Mouse (Mus musculus) granulocyte monocyte progenitor cell, adult 5-6 weeks (primary cell): ENCODE results near the gene Sod1. TPM values are rescaled to one million over a fixed set of nuclear protein-coding genes. Genes with fewer than 3 reads are reported as not detected.
A peak's percentile ranks its signal among the peaks of the same experiment; 100 is the strongest.
"Not testable (repeated sequence)": the region's sequence is repeated elsewhere in the genome, so short reads cannot be mapped to it uniquely, and the experiment has no call there.

ENCODE experiments used
- ATAC-seq: replicated peaks from 2 replicates; pipeline ENCODE4 v1.8.0; 2016; ENCODE audit warnings: mild to moderate bottlenecking, moderate TSS enrichment, inconsistent platforms; ENCODE audit not compliant: poor library complexity, severe bottlenecking
- total RNA-seq, 2 experiments: library from RNA; stranded (forward) in 1 of 2; stranded (reverse) in 1 of 2; fragments of 200-712, 200-1000 nt in 1 of 2; fragments of >200 nt in 1 of 2; fragmentation: Nextera tagmentation in 1 of 2; gene quantifications; 2 replicates each; pipeline ENCODE4 v1.2.3; 2014 to 2017

Gene Sod1
- total RNA-seq, 2 experiments from 2014 or later, result 651 to 762 TPM

DNA sequence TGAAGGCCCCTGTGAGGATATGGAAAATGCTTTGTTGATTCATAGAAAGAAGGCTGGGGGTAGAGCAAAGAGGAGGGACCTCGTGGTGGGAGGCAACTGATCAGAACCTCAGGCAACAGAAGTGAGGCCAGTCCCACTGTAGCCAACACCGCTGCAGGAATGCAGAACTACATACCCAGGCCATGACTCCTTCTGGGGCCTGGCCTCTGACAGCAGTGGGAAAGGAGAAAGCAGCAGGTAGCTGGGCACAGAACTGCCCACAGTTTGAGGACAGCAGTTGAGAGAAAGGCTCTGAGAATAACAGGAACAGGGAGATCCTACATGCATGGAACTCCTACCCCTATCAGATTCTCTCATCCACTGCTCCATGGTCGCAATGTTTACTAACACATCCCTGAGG lies 11.6 kb upstream of the Sod1 start:
- peak; percentile 42; the same call in 1 of the 2 replicates for ATAC-seq

DNA sequence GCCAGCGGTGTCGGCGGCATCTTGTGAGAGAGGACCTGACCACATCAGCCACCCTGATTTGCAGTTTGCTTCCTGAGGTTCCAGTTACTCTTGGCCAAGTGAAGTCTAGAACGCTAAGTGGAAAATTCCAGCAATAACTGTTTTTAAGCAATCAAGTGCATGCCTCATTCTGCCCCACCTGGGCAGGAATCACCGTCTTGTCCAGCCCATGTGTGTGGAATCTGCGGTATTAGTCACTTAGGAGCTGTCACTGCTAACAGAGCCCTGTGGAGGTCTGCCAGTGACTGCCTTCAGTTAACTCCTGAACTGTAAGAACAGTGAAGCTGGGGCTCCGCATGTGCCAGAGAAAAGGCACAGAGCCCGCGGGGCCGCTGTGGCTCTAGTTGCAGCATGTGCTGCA lies 9.8 kb upstream of the Sod1 start:
- no peak for ATAC-seq

DNA sequence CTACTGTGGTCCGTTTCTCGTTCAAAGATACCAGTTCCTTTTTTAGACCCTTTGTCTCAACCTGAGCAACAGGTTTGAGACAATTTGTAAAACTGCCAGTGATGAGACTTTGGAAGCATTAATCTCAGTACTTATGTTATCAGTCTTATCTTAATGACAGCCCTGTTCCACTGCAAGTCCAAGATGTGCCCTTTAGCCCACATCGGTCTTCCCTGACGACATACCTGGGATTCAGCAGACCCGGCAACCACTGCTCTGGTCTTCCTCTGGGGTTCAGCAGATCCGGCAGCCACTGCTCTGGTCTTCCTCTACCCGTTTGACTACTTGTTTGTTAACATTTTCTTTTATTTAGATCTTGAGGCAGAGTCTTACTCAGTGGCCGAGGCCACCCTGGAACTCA lies 8.8 kb upstream of the Sod1 start:
- ATAC-seq, result no peak

DNA sequence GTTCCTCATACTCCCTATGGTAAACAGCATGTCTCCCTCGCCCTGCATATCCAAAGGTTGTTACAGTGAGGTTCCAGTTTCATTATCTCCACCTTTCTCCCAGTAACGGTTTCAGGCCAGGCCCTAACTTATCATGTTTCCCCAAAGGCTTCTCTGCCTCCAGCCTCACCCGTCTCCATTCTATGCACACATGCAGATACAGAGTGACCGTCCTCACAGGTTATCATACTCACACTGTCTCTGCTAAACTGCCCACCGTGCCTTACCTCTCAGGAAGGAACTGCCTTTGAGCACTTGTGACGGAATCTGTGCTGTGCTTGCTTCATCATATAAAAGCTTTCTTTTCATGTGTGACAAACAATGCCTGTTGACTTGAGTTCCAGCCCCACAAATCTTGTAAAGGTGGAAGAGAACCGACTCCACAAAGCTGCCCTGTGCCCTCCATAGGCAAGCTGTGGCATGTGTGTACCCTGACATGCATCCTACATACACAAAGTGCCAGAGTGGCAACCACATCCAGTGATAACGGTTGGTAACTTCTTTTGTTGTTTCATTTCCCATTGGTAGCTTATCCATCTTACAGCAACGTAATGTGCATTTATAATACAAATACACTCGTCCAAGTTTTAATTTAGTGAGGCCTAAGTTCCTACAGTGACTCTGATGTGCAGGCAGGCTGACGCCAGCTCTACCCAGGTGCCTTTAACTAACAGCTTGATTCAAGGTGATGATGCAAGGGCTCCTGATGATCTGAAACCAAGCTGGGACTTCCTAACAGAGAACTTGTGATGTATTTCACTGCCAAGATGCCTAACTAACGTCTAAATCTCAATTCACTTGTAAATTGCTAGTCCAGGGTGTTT lies 6.8 kb upstream of the Sod1 start:
- ATAC-seq, result peak; percentile 42

DNA sequence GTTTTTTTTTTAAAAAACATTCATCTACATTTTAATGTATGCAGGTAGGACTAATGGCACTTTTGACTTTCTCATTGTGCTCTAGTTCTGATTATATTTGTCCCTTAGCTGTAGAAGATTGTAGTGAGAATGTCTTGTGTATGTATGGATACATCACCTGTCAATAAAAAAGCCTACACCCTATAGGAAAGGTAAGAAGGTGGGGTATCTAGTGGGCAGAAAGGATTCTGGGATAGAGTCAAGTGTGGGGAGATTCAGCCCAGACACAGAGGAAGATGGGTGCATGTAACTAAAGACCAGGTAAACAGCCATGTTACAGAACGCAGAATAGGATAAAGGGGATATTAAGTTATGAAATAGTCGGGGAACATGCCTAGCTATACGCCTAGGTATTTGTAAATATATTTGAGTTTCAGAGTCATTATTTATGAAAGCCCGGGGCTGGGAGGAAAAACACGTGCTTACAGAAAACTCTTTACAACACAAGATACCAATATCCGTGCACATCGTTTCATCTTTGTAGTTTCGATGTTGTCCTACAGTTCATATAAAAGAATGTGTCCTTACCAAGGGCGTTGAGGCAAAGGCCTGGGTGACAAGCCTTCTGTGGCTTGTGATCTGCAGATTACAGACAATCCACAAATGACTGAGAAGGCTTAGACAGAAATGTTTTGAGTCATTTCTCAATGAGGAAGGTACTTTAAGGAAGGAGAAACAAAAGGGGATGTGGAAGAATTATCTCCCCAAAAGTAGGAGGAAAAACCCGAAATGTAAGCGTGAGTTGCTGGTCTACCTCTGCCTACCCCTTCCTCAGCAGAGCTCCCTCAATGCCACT lies 5.6 kb upstream of the Sod1 start:
- ATAC-seq, result peak; percentile 79

DNA sequence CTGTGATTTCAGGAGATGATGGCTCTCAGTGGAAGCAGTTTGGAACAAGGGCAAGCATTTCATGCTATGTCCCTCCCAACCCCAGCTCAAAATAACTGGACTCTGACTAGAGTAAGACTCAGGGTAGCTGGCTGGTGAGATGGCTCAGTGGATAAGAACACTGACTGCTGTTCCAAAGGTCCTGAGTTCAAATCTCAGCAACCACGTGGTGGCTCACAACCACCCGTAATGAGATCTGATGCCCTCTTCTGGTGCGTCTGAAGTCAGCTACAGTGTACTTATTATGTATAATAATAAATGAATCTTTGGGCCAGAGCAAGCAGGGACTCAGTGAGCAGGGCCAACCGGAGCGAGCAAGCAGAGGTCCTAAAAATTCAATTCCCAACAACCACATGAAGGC lies 4.7 kb upstream of the Sod1 start:
- ATAC-seq, result not testable (repeated sequence)

DNA sequence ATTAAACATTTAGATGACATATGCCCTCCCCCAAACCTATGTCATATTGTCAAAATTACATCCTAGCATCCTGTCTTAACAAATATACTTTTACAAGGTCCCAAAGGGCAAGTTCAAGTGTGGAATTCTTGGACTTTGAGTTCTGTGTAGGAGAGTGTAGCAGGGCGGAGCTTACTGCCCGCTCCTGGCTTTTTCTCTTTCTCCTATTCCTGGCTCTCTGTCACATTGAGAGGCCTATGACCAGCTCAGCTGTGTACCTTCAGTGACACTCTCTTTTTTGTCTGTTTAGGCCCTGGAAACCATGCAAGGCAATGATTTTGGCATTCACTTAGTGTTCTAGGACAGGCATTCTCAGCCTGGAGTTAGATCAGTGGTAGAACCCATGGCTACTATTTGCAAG lies 4.1 kb upstream of the Sod1 start:
- no peak for ATAC-seq

DNA sequence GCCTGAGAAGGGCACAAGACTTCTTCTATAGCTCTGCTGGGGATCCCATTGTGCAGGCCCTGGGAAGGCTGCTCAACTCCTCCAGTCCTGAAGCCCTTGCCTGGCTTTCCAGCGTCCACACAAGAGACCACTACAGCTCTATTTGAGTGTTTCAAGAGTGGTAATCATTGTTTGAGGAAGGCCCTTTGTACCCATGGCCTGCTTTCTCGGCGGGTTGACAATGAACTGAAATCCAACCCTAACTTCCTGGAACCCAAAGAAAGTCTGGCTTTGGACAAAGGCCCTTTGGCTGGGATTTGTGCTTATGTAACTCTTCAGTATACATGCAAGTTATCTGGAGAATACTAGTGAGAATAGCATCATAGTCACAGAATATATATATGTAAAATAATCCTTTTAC lies 3.2 kb upstream of the Sod1 start:
- no peak for ATAC-seq

DNA sequence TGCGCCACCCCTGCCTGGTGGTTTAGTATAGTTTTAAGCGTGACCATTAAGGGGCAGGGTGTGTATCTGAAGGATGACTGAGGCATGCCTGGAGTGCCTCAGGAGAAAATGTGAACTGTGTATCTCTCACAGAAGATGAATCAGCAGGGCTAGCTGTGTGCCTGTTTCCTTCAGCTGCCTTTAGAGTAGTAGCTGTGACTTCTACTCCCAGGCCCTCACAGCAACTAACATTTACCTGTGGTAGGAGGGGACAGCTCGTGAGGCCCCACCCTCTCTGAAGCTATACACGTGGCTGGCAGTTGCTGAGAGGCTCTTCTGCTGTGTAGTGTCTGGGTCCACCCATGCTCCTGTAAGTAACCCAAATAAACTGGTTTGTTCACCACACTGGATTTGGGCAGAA lies 2.6 kb upstream of the Sod1 start:
- no peak for ATAC-seq

DNA sequence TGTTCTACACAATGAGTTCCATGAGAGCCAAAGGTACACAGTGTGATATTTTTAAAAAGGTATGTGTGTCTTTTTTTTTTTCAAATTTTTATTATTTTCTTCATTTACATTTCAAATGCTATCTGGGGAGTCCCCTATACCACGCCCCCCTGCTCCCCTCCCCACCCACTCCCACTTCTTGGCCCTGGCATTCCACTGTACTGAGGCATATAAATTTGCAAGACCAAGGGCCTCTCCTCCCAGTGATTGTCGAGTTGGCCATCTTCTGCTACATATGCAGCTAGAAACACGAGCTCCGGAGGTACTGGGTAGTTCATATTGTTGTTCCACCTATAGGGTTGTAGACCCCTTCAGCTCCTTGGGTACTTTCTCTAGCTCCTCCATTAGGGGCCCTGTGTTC lies 1.1 kb upstream of the Sod1 start:
- not testable (repeated sequence) for ATAC-seq

DNA sequence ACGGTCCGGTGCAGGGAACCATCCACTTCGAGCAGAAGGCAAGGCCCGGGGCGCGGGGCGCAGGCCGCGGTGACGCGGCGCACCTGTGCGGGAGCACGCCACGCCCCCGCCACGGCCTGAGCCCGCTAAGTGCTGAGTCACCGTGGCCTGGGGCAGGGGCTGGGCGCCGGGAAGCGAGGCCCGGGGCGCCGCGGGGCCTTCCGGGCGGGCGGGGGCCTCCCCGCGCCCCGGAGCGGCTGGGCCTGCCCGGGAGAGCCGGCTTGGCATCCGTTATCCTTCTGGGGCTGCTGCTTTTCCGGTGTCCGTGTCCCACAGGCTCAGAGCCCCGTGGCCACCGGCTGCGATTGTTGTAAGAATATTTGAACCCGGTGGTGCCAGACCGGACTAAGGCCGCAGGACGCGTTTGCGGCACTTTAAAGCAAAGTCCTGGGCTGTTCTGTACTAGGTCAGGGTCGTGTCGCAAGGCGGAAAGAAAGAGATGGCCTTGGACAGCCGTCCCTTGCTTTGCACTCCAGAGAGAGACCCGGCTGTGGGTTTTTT lies 408 bp downstream of the Sod1 start:
- ATAC-seq, result peak; percentile 11

DNA sequence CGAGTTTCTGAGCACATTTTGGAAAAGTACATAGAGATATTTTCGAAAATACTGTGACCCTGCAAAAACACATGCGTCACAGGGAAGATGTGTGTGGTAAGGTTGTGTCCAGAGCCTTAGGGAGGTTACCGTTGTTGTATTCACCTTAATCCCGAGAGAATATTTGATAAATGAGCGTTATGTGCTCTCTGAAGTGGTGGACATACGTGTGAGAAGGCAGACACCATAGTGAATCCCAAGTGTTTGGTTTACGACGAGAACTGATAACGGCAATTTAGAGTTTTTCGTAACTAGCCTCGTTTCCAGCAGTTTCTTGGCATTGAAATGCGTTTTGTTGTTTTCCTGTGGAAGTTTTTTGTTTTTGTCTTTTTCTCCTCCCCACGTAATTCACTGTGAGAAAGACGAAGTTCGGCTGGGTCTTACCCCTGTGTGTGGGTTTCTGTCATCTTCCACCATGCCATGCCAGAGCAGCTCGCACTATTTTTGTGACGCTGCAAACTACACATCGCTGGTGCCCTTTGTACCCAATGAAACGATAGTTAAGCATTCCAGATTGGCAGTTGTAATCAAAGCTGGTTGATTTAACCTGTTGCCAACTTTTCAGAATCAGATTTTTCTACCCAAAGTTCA lies 1.0 kb downstream of the Sod1 start:
- no peak; the same call in 1 of the 2 replicates for ATAC-seq

DNA sequence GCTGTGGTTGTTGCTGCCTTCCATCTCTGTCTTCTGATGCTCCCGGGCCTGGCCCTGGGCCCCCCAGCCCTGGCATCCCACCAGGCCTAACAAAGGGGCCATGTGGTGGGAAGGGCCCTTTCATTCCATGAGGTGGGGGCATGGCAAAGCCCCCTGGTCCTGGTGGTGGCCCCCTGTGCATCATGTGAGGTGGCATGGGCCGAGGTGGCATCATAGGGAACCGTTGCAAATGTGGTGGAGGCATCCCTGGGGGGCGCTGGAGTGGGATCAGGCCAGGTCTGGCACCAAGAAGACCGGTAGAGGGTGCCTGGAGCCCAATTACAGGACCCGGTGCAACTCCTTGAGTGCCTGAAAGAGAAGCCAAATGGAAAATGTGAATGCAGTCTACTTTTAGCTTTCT lies 9.3 kb downstream of the Sod1 start:
- no peak for ATAC-seq

DNA sequence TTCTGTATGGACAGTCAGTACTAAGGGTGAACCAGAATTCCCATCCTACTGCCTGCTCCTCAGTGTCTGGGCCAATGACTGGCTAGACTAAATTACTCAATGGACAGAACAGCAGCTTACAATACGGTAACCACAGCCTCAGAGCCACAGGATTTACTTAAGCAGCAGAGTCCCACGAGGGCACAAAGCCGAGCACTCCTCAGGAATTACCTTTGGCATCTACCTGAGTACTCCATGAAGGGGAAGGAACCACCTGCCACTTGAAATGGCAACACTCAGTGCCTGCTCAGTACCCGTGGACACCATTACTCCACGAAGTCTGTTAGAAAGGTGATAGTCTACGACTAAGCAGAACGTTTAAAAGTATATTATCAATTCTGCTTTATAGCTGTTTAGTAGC lies 10.7 kb downstream of the Sod1 start:
- ATAC-seq, result no peak

DNA sequence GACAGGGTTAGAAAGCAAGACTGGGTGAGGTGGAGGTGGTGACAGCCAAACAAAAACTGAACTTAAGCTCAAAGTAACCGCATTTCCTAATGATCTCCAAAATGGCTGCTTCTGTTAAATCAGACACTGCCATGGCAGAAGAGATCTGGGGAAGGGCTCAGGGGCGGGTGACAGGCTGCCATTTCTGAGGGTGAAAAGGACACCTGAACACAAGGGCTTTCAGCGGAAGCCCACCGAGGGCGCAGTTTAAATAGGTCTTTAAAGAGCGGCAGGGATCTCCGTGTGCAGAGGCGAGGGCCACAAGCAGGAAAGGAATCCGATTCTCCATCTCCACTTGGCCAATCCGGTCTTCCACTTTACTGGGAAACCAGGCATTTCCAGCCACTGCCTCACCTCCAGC lies 13.1 kb downstream of the Sod1 start:
- no peak for ATAC-seq

DNA sequence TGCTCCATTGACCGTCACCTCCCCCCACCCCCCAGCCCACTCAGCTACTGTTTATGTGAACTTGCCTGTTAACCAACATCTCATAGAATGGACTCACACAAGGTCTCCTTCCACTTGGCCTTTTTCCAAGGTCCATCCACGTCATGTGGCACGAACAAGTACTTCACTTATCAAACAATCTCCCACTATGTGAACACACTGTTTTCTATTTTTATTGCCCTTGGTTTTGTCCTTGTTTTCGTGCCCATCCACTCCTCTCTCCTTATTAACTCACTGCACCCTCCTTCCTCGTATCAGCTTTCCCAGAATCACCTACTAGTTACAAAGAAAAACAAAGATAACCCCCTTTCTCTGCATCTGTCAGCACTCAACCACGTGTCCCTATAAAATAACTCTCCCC lies 14.1 kb downstream of the Sod1 start:
- no peak for ATAC-seq

DNA sequence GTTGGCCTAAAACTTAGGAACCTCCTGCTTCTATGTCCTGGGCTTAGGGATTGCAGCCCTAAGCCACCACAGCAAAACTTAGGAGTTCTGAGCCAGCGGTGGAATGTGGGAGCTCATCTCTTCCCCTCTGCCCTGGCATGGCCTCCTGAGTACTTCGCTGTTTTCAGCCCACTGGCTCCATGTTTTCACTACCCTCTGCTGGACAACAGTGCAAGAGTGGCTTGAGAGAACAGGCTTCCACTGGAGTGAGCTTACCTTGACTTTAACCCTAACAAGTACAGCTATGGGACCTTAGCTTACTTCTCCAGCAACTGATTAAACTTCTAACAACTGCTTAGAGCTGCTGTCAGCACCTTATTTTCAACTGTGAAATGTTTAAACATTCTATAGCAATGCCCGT lies 14.6 kb downstream of the Sod1 start:
- ATAC-seq, result no peak

DNA sequence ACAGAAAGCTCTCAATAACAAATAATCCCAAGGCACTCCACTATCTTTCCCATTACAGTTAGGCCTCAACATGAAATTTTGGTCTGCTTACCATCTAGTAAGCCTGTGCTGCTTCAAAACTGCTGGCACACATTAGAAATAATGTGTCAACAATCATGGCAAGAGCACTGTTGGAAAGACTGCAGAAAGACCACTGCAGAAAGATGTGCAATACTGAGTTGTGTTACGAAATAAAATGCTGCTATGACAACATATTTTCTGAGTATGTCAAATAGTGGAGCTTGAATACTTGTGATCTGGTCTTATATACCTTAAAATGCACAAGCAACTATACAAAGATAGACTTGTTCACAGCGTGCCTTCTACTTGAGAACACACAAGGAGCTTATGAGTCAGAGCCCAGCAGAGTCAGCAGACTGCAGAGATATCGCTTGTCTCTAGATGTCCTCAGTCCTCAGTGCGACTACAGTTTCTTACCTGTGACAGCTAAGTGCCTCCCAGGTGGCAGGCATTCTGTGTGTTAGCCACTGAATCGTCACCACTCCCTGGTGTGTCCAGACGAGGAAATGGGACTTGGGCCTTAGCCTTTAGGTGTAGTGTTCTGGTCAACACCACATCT lies 18.7 kb downstream of the Sod1 start:
- peak; percentile 84 for ATAC-seq

DNA sequence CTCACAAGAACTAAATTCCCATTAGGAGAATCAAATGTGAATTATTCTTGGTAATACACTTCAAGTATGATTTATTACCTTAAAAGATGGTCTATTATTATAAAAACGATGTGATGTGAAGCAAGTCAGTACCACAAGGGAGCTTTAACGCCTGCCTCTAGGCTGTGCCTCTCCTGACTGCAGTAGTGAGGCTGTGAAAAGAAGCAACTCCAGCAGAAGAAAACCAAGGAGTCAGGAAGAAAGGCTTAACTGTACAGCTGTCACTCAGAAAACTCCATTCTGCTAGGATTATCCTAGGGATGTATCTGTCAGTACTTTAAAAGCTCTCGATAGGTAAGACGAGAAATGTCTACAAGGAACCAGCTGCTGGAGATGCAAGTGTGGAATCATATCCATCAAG lies 21.3 kb downstream of the Sod1 start:
- ATAC-seq, result no peak
